Mouse (Mus musculus) forebrain, embryonic 14.5 days (tissue): ENCODE measurements at regions not wholly inside any gene's neighbourhood (a gene's known extent, or its start where the extent isn't known, plus 50 kb on each side); places are given as distances from the start of the nearest gene placed in this dataset.
A peak's percentile ranks its signal among the peaks of the same experiment; 100 is the strongest.

ENCODE experiments used
- ATAC-seq: fragments of 200-750 bp; cut with Nextera tagmentation; 2 replicates; pipeline ENCODE4 v1.8.0; 2017; ENCODE audit warnings: mild to moderate bottlenecking, moderate library complexity
- DNase-seq: peaks from one replicate; pipeline ENCODE4 v3.0.0-alpha.2; 2015; ENCODE audit warnings: low spot score
- H3K27ac ChIP-seq: fragments of 300-500 bp; sonication (generic); 2 replicates; pipeline ENCODE4 v1.5.1; 2014; ENCODE audit warnings: low read depth, mild to moderate bottlenecking, control low read depth, low read length, moderate library complexity
- H3K27me3 ChIP-seq: fragments of 300-500 bp; sonication (generic); replicated peaks from 2 replicates; pipeline ENCODE4 v1.6.1; 2014; ENCODE audit warnings: low read length, control low read depth, mixed read lengths; ENCODE audit not compliant: control insufficient read depth, insufficient read depth
- H3K36me3 ChIP-seq: fragments of 300-500 bp; sonication (generic); 2 replicates; pipeline ENCODE4 v1.6.1; 2014; ENCODE audit warnings: low read length, control low read depth; ENCODE audit not compliant: control insufficient read depth, insufficient read depth
- H3K4me1 ChIP-seq: fragments of 300-500 bp; sonication (generic); 2 replicates; pipeline ENCODE4 v1.6.1; 2014; ENCODE audit warnings: antibody characterized with exemption, low read length, control low read depth; ENCODE audit not compliant: control insufficient read depth, insufficient read depth
- H3K4me2 ChIP-seq: fragments of 300-500 bp; sonication (generic); 2 replicates; pipeline ENCODE4 v1.6.1; 2014; ENCODE audit warnings: mild to moderate bottlenecking, control low read depth, low read length
- H3K4me3 ChIP-seq: fragments of 300-500 bp; sonication (generic); 2 replicates; pipeline ENCODE4 v1.5.1; 2014; ENCODE audit warnings: low read depth, low read length, control low read depth
- H3K9ac ChIP-seq: fragments of 300-500 bp; sonication (generic); 2 replicates; pipeline ENCODE4 v1.6.1; 2014; ENCODE audit warnings: mild to moderate bottlenecking, low read length, control low read depth, moderate library complexity
- H3K9me3 ChIP-seq: fragments of 300-500 bp; sonication (generic); replicated peaks from 2 replicates; pipeline ENCODE4 v1.6.1; 2016; ENCODE audit warnings: low read length, control low read depth, mixed read lengths; ENCODE audit not compliant: control insufficient read depth
- WGBS: fragments of 180-500 bp; shearing (Covaris S2); extraction: QIAGEN DNeasy Blood & Tissue Kit; methylation state at CpG from one replicate; pipeline ENCODE4 v1.1.7; 2014; 5-methylcytosine and 5-hydroxymethylcytosine counted together

DNA sequence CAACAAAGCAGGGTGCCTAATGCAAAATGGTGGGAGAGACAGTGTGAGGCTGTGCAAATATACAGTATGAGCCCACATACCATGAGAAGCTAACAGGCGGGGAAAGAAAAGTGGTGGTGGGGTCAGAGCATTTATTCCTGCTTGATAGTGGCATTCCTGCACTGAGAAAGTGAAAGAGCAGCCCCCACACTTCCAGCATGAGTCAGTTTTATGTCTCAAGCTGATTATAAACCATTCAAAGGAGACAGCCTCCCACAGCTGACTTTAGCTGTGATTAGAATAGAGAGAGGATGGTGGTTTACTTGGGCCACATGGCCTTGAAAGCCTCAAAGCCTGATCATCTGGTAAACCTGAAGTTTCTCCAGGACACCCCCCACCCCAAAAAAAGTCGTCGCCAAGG lies 64.4 kb downstream of the Gm43517 start:
- Histone ChIP-seq H3K9me3 (no peaks in the 10 kb centered on the region), H3K36me3 (no peaks in the 10 kb centered on the region)

DNA sequence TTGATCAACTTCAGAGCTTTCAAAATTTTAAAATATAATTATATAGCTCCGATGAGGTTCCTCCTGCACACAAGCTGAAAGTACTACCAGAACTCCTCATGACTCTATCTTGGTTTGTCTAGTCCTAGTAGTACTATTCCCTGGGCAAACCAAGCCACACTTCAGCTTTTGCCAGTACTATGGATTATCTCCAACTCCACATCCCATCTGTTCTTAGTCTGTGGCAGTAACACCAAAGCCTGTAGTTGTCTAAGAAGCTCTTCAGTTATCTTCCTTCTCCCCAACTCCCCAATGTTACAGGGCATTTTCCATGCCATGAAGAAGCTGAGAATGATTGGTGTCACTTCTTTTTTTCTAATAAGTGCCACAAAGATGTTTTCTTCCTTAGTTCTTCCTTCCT lies 83.1 kb downstream of the Gm43517 start:
- ATAC-seq (no peak), DNase-seq (no peak)
- no peaks in the 10 kb centered on the region for H3K9me3 ChIP-seq
- H3K4me3 ChIP-seq, result no peak overlapping the region
- no peak overlapping the region for H3K27ac ChIP-seq
- no peak overlapping the region for H3K9ac ChIP-seq
- H3K36me3 ChIP-seq, result no peaks in the 10 kb centered on the region
- no peaks in the 10 kb centered on the region for H3K27me3 ChIP-seq
- no peak overlapping the region for H3K4me2 ChIP-seq
- WGBS, result 96% methylated on average over 1 of the region's 1 CpGs
- H3K4me1 ChIP-seq, result no peaks in the 10 kb centered on the region

More for the DNA sequence above, 64.4 kb downstream of the Gm43517 start:
- no peak for ATAC-seq
- WGBS, result 79% methylated on average over 3 of the region's 3 CpGs
- Histone ChIP-seq H3K27me3 (no peaks in the 10 kb centered on the region), H3K4me2 (no peak overlapping the region), H3K27ac (no peak overlapping the region), H3K9ac (no peak overlapping the region), H3K4me1 (no peaks in the 10 kb centered on the region), H3K4me3 (no peak overlapping the region)
- no peak for DNase-seq

- no peak overlapping the region for H3K27ac ChIP-seq
- no peaks in the 10 kb centered on the region for H3K9me3 ChIP-seq
- H3K4me1 ChIP-seq, result no peaks in the 10 kb centered on the region
- H3K4me2 ChIP-seq, result no peak overlapping the region
- WGBS, result 78% methylated on average over 3 of the region's 3 CpGs
- no peaks in the 10 kb centered on the region for H3K36me3 ChIP-seq
- no peak overlapping the region for H3K4me3 ChIP-seq
- DNase-seq, result peak; percentile 46
- H3K27me3 ChIP-seq, result no peaks in the 10 kb centered on the region
- H3K9ac ChIP-seq, result no peak overlapping the region
- no peak for ATAC-seq
Measured at GRCm38 (mm10) chr12:49473371-49473770, 88.4 kb downstream of the Gm43517 start.

DNA sequence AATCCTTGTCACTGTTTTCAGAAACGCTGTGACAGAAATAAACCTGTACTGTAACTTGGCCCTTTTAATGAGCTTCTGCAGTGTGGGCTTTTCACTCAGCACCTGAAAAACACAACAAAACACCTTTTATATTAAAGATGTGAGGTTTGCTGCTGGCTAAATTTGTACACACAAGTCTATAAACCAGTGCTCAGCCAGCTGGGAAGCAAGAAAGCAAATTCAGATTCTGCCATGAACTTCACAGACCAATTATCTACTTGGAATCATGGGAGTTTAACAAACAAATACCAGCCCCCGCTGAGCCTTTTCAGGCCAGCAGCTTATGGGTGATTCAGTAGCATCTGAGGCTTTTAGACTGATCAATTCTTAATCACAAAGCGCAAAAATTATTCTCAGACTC lies 95.7 kb downstream of the Gm43517 start:
- Histone ChIP-seq H3K36me3 (no peaks in the 10 kb centered on the region), H3K4me2 (peak overlapping the region; percentile 47), H3K9ac (peak overlapping the region; percentile 54; the same call in 1 of the 2 replicates), H3K27ac (peak overlapping the region; percentile 83), H3K4me1 (peaks cover 4% of the 10 kb centered on the region; the same call in 1 of the 2 replicates), H3K4me3 (0 out of 2 replicates have a peak overlapping the region, but pooled peaks have one; percentile 4), H3K9me3 (no peaks in the 10 kb centered on the region), H3K27me3 (no peaks in the 10 kb centered on the region)
- peak; percentile 92 for DNase-seq
- WGBS, result 3% methylated on average over 3 of the region's 3 CpGs
- ATAC-seq, result peak; percentile 80

- no peaks in the 10 kb centered on the region for H3K36me3 ChIP-seq
- ATAC-seq (peak; percentile 46), DNase-seq (peak; percentile 75)
- peaks cover 4% of the 10 kb centered on the region; the same call in 1 of the 2 replicates for H3K4me1 ChIP-seq
- no peaks in the 10 kb centered on the region for H3K27me3 ChIP-seq
- H3K27ac ChIP-seq, result peak overlapping the region; percentile 83
- H3K4me3 ChIP-seq, result 0 out of 2 replicates have a peak overlapping the region, but pooled peaks have one; percentile 4
- H3K4me2 ChIP-seq, result peak overlapping the region; percentile 47
- 7% methylated on average over 8 of the region's 8 CpGs for WGBS
- no peaks in the 10 kb centered on the region for H3K9me3 ChIP-seq
- H3K9ac ChIP-seq, result peak overlapping the region; percentile 54
Measured at GRCm38 (mm10) chr12:49481151-49481550, 96.2 kb downstream of the Gm43517 start.

DNA sequence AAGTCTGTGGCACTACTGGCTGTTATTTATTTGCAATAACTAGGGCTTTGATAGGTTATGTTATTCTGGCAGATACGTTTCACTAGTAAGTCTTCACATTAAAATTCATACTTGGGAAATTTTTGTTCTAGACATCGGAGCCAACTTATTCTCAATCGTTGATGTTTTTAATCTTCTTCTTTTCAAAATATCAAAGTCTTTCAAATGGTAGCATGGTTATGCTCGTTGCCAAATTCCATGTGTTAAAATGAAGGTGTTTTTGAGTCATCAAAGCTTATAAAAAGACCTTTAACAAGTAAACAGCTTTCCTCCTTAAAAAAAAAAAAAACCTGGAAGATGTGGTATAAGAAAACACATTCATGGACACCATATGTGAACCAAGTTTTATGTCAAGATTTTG lies 97.4 kb downstream of the Gm43517 start:
- 68% methylated on average over 4 of the region's 4 CpGs for WGBS

GRCm38 (mm10) chr12:49484070-49484770 lies 99.2 kb downstream of the Gm43517 start:
- 2% methylated on average over 4 of the region's 4 CpGs for WGBS
- Histone ChIP-seq H3K36me3 (no peaks in the 10 kb centered on the region), H3K4me2 (no peak overlapping the region), H3K27ac (peak overlapping the region; percentile 85), H3K9ac (no peak overlapping the region), H3K4me1 (peaks cover 4% of the 10 kb centered on the region; the same call in 1 of the 2 replicates), H3K27me3 (no peaks in the 10 kb centered on the region), H3K4me3 (no peak overlapping the region), H3K9me3 (no peaks in the 10 kb centered on the region)
- ATAC-seq (peak; percentile 80), DNase-seq (peak; percentile 94)

More for the DNA sequence above, 97.4 kb downstream of the Gm43517 start:
- H3K9ac ChIP-seq, result no peak overlapping the region
- H3K27me3 ChIP-seq, result no peaks in the 10 kb centered on the region
- ATAC-seq (no peak), DNase-seq (peak; percentile 53)
- H3K36me3 ChIP-seq, result no peaks in the 10 kb centered on the region
- no peaks in the 10 kb centered on the region for H3K9me3 ChIP-seq
- peaks cover 4% of the 10 kb centered on the region; the same call in 1 of the 2 replicates for H3K4me1 ChIP-seq
- no peak overlapping the region for H3K4me3 ChIP-seq
- H3K4me2 ChIP-seq, result no peak overlapping the region
- no peak overlapping the region for H3K27ac ChIP-seq

DNA sequence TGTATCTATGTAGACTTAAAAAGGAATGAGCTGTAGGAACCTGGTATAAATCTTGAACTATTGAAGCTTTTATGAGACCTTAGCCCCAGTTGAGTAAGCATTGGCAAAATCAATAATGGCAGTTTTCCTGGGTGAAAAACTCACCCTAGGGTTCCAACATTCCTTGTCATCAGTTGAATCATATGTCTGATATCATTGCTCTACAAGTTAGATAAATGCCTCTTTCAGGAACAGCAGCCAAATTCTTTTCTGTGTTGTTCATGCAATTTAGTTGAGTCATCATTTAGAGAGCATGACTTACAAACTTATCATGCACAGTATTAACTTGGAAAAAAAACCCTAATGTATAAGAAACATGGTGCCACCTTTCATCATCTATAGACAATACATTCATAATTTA lies 128.2 kb downstream of the Gm43517 start:
- H3K27ac ChIP-seq, result no peak overlapping the region
- DNase-seq, result no peak
- H3K36me3 ChIP-seq, result no peaks in the 10 kb centered on the region
- no peak overlapping the region for H3K4me3 ChIP-seq
- no peaks in the 10 kb centered on the region for H3K4me1 ChIP-seq
- H3K9ac ChIP-seq, result no peak overlapping the region
- no peaks in the 10 kb centered on the region for H3K27me3 ChIP-seq
- no peak overlapping the region for H3K4me2 ChIP-seq
- no peaks in the 10 kb centered on the region for H3K9me3 ChIP-seq
- ATAC-seq, result no peak

DNA sequence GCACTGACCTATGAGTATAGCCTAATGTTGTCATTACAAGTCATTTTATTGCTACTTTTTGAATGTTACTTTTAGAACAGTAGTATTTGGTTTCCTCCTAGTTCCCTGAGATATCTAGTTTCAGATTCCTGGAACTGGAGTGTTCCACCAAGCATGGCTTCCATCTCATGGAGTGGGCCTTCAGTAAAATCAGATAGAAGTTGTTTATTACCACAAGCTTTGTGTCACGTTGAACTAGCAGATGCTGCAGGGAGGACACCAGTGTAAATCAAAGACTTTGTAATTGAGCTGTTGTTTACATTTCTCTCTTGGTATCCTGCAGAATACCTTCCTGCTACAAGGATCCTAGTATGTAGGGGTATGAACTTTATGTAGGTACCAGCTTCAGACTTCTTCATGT lies 129.6 kb downstream of the Gm43517 start:
- H3K4me3 ChIP-seq, result no peak overlapping the region
- no peaks in the 10 kb centered on the region for H3K27me3 ChIP-seq
- no peaks in the 10 kb centered on the region for H3K9me3 ChIP-seq
- no peaks in the 10 kb centered on the region for H3K36me3 ChIP-seq
- no peak overlapping the region for H3K9ac ChIP-seq
- no peak overlapping the region for H3K4me2 ChIP-seq
- no peaks in the 10 kb centered on the region for H3K4me1 ChIP-seq
- 80% methylated on average over 1 of the region's 1 CpGs for WGBS
- ATAC-seq, result no peak
- H3K27ac ChIP-seq, result no peak overlapping the region
- DNase-seq, result no peak
